In genomic region chr5:149152774-149153155, GRCm38 (mm10) we compare ENCODE assay signal across 9 mouse cellular contexts. TPM values are rescaled to one million over a fixed set of nuclear protein-coding genes. Genes with fewer than 3 reads are reported as not detected.
DNase-seq lines count a peak whose midpoint lies in the region; ATAC-seq lines count a peak whose summit lies in the region.
"Had no signal": no experiment of that assay in that cellular context is flagged by ENCODE, and none has a peak within 500 bp of the region (broad histone marks: within the 10 kb centered on the region; RNA-seq: fewer than 3 reads in every experiment).

No protein-coding gene starts in this region.

- intact Hi-C loops in heart, postnatal 36 days (cut with DNase I): no loop called here

- ATAC-seq in CD4-positive, CD25-positive, alpha-beta regulatory T cell, adult 4 months: no peak
- ATAC-seq: Patski had no signal

- peak; percentile 8 to 26 for DNase-seq in layer of hippocampus, postnatal 14 days (ENCODE audit: low spot score in 2 of 2)
- DNase-seq in layer of hippocampus, adult 9-11 months: no peak
- DNase-seq in cerebellum, postnatal 25 days: peak; percentile 56 to 64
- DNase-seq in heart, postnatal 36 days: peak; percentile 24 to 36
- DNase-seq in ovary, postnatal 14 days (ENCODE audit: low spot score): peak; percentile 10
- no peak for DNase-seq in urinary bladder, postnatal 14 days (ENCODE audit: low spot score)
- no peak for DNase-seq in thymus, postnatal 0 days (ENCODE audit: low spot score)

RNA-seq across cellular contexts. Expression of gene Uspl1, which starts 31.4 kb away (rescaled TPM):
- total RNA-seq in layer of hippocampus, postnatal 14 days (2021): 10 to 100 TPM; 34.5 to 39.9 TPM
- 10 to 100 TPM; 18.3 to 18.6 TPM for total RNA-seq in heart, postnatal 36 days (2021)
- 10 to 100 TPM; 38.6 to 42.6 TPM for polyA plus RNA-seq in CD4-positive, CD25-positive, alpha-beta regulatory T cell, adult 4 months (2017; shearing (Covaris generic))
- polyA plus RNA-seq in thymus, postnatal 0 days (2015; fragmentation: Nextera tagmentation; extraction: Ambion mirVana): 77.0 and 78.9 TPM in 2 replicates

RNA-seq across cellular contexts. Expression of gene Hmgb1, which starts 31.5 kb away (rescaled TPM):
- total RNA-seq in layer of hippocampus, postnatal 14 days (2021): 100 to 1,000 TPM; 165 to 178 TPM
- 100 to 1,000 TPM in 1 of 2 experiments, 10 to 100 TPM in 1; 91.5 to 111 TPM for total RNA-seq in heart, postnatal 36 days (2021)
- 100 to 1,000 TPM; 359 to 760 TPM for polyA plus RNA-seq in CD4-positive, CD25-positive, alpha-beta regulatory T cell, adult 4 months (2017; shearing (Covaris generic))
- polyA plus RNA-seq in thymus, postnatal 0 days (2015; fragmentation: Nextera tagmentation; extraction: Ambion mirVana): 2,611 and 2,714 TPM in 2 replicates

Comparison
In these comparisons a context has a peak if more than half of its experiments do, and no peak if none do; other contexts are left out.
1. DNase-seq: peak in layer of hippocampus, postnatal 14 days (2 of 2), cerebellum, postnatal 25 days (2 of 2), heart, postnatal 36 days (2 of 2) and ovary, postnatal 14 days (single experiment); none in layer of hippocampus, adult 9-11 months (single experiment), urinary bladder, postnatal 14 days (single experiment) and thymus, postnatal 0 days (single experiment).